Mouse (Mus musculus): ENCODE measurements around the gene Cdc42ep5. TPM values are rescaled to one million over a fixed set of nuclear protein-coding genes. Genes with fewer than 3 reads are reported as not detected.

The Cdc42ep5 gene
- polyA plus RNA-seq, 1 experiment from 2014 or later = 126 TPM

DNA sequence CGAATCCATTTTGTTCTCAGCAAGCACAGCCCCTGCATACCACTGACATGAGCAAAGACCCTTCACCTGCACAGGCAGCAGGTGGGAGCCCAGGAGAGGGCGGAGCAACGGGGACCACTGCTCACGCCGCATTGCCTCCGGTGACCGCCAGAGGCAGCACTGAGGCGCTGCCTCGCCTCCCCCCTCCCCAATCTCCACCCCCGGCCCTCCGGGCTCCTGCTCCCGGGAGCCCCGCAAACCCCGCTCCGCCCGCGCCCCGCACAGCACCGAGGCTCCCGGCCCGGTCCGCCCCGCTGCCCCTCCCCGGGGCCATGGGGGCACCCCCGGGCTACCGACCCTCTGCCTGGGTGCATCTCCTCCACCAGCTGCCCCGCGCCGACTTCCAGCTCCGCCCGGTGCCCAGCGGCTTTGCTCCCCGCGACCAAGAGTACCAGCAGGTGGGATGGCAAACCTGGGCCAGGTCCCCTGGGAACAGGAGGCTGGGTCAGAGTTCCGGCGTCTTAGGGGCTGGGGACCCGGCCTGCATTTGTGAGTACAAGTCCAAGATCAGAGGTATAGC is 45.2 kb downstream of the Cdc42ep5 start, which contains the start of gene Ttyh1:
TSS of gene Ttyh1 (plus strand) at position 65 of the 559 bp plus-strand sequence.
- no peaks in the 10 kb centered on the region for H3K36me3 ChIP-seq (ENCODE audit: control insufficient read depth, insufficient read depth)
- H3K27me3 ChIP-seq (replicated peaks; ENCODE audit: control insufficient read depth, insufficient read depth, low read length) = peaks cover 12% of the 10 kb centered on the region
- peak within 1 kb of the TSS; percentile 58 for H3K4me2 ChIP-seq (replicated peaks; ENCODE audit: low read depth)
- peak; percentile 8; the same call in 1 of the 2 replicates for ATAC-seq
- no peaks in the 10 kb centered on the region; the same call in 1 of the 2 replicates for H3K4me1 ChIP-seq (replicated peaks; ENCODE audit: control insufficient read depth, insufficient read depth, low read length)
- no peaks in the 10 kb centered on the region for H3K9me3 ChIP-seq (ENCODE audit: control insufficient read depth)
- H3K4me3 ChIP-seq (ENCODE audit: low read depth, low read length) = peak within 1 kb of the TSS; percentile 27
- 2% methylated on average over 32 of the region's 37 CpGs for WGBS
- no peak within 1 kb of the TSS for H3K27ac ChIP-seq (ENCODE audit: low read depth, low read length)
- TF ChIP-seq CTCF (IDR thresholded peaks at IDR 0.05; ENCODE audit: low read depth) = peak; percentile 69
- no peak within 1 kb of the TSS for H3K9ac ChIP-seq (ENCODE audit: low read depth, low read length)

GRCm38 (mm10) chr7:4117050-4117814 is 47.4 kb downstream of the Cdc42ep5 start:
- no peaks in the 10 kb centered on the region for H3K36me3 ChIP-seq (ENCODE audit: control insufficient read depth, insufficient read depth)
- no peak for ATAC-seq
- no peaks in the 10 kb centered on the region for H3K9me3 ChIP-seq (ENCODE audit: control insufficient read depth)
- H3K27me3 ChIP-seq (replicated peaks; ENCODE audit: control insufficient read depth, insufficient read depth, low read length) = peaks cover 12% of the 10 kb centered on the region
- H3K4me1 ChIP-seq (replicated peaks; ENCODE audit: control insufficient read depth, insufficient read depth, low read length) = no peaks in the 10 kb centered on the region; the same call in 1 of the 2 replicates
- WGBS = 69% methylated on average over 8 of the region's 8 CpGs
- no peak overlapping the region for H3K4me2 ChIP-seq (replicated peaks; ENCODE audit: low read depth)
- no peak for TF ChIP-seq CTCF (IDR thresholded peaks at IDR 0.05; ENCODE audit: low read depth)
- H3K4me3 ChIP-seq (ENCODE audit: low read depth, low read length) = no peak overlapping the region
- no peak overlapping the region for H3K9ac ChIP-seq (ENCODE audit: low read depth, low read length)
- no peak overlapping the region for H3K27ac ChIP-seq (ENCODE audit: low read depth, low read length)

DNA sequence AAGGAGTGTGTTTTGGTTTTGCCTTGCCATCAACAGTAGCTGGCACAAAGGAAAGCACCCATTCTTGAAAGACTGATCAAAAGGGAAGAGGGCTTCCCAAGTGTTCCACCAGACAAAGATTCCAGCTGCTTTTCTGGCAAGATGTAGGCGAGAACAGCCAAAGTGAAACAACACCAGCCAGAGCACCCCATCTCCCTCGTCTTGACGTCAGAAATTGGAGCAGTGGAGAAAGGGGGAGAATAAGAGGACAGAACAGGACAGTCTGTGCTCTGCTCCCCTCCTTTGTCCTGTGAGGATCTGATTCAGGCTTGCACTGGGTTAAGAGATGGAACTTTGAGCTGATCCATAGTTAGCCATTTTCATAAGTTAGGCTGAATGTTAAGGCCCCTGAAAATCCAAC is 52.9 kb downstream of the Cdc42ep5 start:
- H3K4me1 ChIP-seq (replicated peaks; ENCODE audit: control insufficient read depth, insufficient read depth, low read length) = no peaks in the 10 kb centered on the region
- ATAC-seq = no peak
- no peak overlapping the region for H3K4me3 ChIP-seq (ENCODE audit: low read depth, low read length)
- TF ChIP-seq CTCF (IDR thresholded peaks at IDR 0.05; ENCODE audit: low read depth) = no peak
- 44% methylated on average over 3 of the region's 3 CpGs for WGBS
- H3K27me3 ChIP-seq (replicated peaks; ENCODE audit: control insufficient read depth, insufficient read depth, low read length) = no peaks in the 10 kb centered on the region
- H3K27ac ChIP-seq (ENCODE audit: low read depth, low read length) = no peak overlapping the region
- H3K9me3 ChIP-seq (ENCODE audit: control insufficient read depth) = no peaks in the 10 kb centered on the region
- H3K4me2 ChIP-seq (replicated peaks; ENCODE audit: low read depth) = no peak overlapping the region
- H3K9ac ChIP-seq (ENCODE audit: low read depth, low read length) = no peak overlapping the region
- H3K36me3 ChIP-seq (ENCODE audit: control insufficient read depth, insufficient read depth) = no peaks in the 10 kb centered on the region

DNA sequence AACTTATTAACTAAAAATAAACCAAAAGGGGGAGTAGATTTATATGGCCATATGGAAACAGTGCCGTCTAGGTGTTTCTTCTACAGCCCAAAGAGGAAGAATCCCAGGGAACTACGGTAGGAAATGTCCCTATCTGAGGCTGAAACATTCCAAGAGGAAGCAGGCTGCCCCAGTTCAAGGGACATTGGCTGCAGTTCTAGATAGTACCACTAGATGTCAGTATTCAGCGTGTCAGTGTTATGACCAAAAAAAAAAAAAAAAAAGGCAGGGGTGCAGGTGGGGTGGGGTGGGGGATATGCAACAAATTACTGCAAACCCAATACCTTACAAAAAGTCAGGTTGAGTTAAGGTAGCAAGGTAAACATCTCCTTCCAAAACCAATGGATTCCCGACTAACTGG is 61.2 kb downstream of the Cdc42ep5 start:
- H3K9me3 ChIP-seq (ENCODE audit: control insufficient read depth) = no peaks in the 10 kb centered on the region
- ATAC-seq = no peak
- H3K27me3 ChIP-seq (replicated peaks; ENCODE audit: control insufficient read depth, insufficient read depth, low read length) = no peaks in the 10 kb centered on the region
- H3K4me2 ChIP-seq (replicated peaks; ENCODE audit: low read depth) = no peak overlapping the region
- H3K4me1 ChIP-seq (replicated peaks; ENCODE audit: control insufficient read depth, insufficient read depth, low read length) = no peaks in the 10 kb centered on the region
- no peaks in the 10 kb centered on the region for H3K36me3 ChIP-seq (ENCODE audit: control insufficient read depth, insufficient read depth)
- TF ChIP-seq CTCF (IDR thresholded peaks at IDR 0.05; ENCODE audit: low read depth) = peak; percentile 71
- no peak overlapping the region for H3K4me3 ChIP-seq (ENCODE audit: low read depth, low read length)
- no peak overlapping the region for H3K9ac ChIP-seq (ENCODE audit: low read depth, low read length)
- 13% methylated on average over 4 of the region's 4 CpGs for WGBS
- no peak overlapping the region for H3K27ac ChIP-seq (ENCODE audit: low read depth, low read length)

Other genes starting within 250 kb of the Cdc42ep5 start
- not detected in 2 replicates for gene Lilra6, start 249.4 kb downstream of the Cdc42ep5 start, polyA plus RNA-seq (2015; fragmentation: Nextera tagmentation; extraction: Ambion mirVana)
- 3.5 and 3.7 TPM in 2 replicates for gene Lair1, start 101.7 kb downstream of the Cdc42ep5 start, polyA plus RNA-seq (2015; fragmentation: Nextera tagmentation; extraction: Ambion mirVana)
- 2.6 and 3.7 TPM in 2 replicates for gene Ttyh1, start 45.5 kb downstream of the Cdc42ep5 start, polyA plus RNA-seq (2015; fragmentation: Nextera tagmentation; extraction: Ambion mirVana)
- 13.8 and 15.2 TPM in 2 replicates for gene Leng8, start 27.8 kb downstream of the Cdc42ep5 start, polyA plus RNA-seq (2015; fragmentation: Nextera tagmentation; extraction: Ambion mirVana)
- 14.1 and 16.0 TPM in 2 replicates for gene Leng9, start 14.5 kb downstream of the Cdc42ep5 start, polyA plus RNA-seq (2015; fragmentation: Nextera tagmentation; extraction: Ambion mirVana)
- gene Lilra5, start 72.9 kb upstream of the Cdc42ep5 start, polyA plus RNA-seq (2015; fragmentation: Nextera tagmentation; extraction: Ambion mirVana) = 0.37 and 0.47 TPM in 2 replicates
- not detected in 2 replicates for gene Ncr1, start 172.9 kb upstream of the Cdc42ep5 start, polyA plus RNA-seq (2015; fragmentation: Nextera tagmentation; extraction: Ambion mirVana)
- gene Gp6, start 232.9 kb upstream of the Cdc42ep5 start, polyA plus RNA-seq (2015; fragmentation: Nextera tagmentation; extraction: Ambion mirVana) = not detected in 2 replicates

Measured in intestine, postnatal 0 days (tissue).